Mouse (Mus musculus) adrenal gland, adult 2 months (tissue): ENCODE data around the gene Sult3a2. TPM values are rescaled to one million over a fixed set of nuclear protein-coding genes. Genes with fewer than 3 reads are reported as not detected.
"Not testable (repeated sequence)": the region's sequence is repeated elsewhere in the genome, so short reads cannot be mapped to it uniquely, and the experiment has no call there.

ENCODE experiments used
- DNase-seq: peaks from one replicate; pipeline ENCODE4 v3.0.0; 2021
- long read RNA-seq: library from polyadenylated mRNA; stranded (forward); transcript quantifications from one replicate; pipeline ENCODE4 v2.0.0, GENCODE M21; 2021
- polyA plus RNA-seq: library from polyadenylated mRNA; depleted of rRNA; stranded (reverse); fragments of >200 nt; gene quantifications from 2 replicates; pipeline ENCODE4 v1.2.3, GENCODE M21; 2012; rRNA removed
- total RNA-seq, 2 experiments: library from RNA; stranded (reverse); gene quantifications; 2 replicates each; pipeline ENCODE4 v1.2.3; 2021

Sult3a2 gene
- total RNA-seq (1 to 10 TPM in 1 of 2 experiments, not detected in 1; 2.5 TPM), polyA plus RNA-seq (not detected in 2 replicates)
- long read RNA-seq = 0 reads

GRCm38 (mm10) chr10:33786604-33787003, at the start of gene Sult3a2:
Sult3a2 (minus strand) TSS chr10:33786704.
- no peak for DNase-seq

- DNase-seq = no peak
Measured at GRCm38 (mm10) chr10:33820892-33821291, 34.4 kb upstream of the Sult3a2 start.

- no peak for DNase-seq
Measured at GRCm38 (mm10) chr10:33816923-33817322, 30.4 kb upstream of the Sult3a2 start.

- no peak for DNase-seq
Measured at GRCm38 (mm10) chr10:33814266-33814665, 27.8 kb upstream of the Sult3a2 start.

- DNase-seq = no peak
Measured at GRCm38 (mm10) chr10:33811807-33812206, 25.3 kb upstream of the Sult3a2 start.

- not testable (repeated sequence) for DNase-seq
Measured at GRCm38 (mm10) chr10:33797221-33797949, 10.9 kb upstream of the Sult3a2 start.

- DNase-seq = not testable (repeated sequence)
Measured at GRCm38 (mm10) chr10:33796269-33796915, 9.9 kb upstream of the Sult3a2 start.

- not testable (repeated sequence) for DNase-seq
Measured at GRCm38 (mm10) chr10:33792166-33792565, 5.7 kb upstream of the Sult3a2 start.

- no peak for DNase-seq
Measured at GRCm38 (mm10) chr10:33787541-33787940, 1.0 kb upstream of the Sult3a2 start.

GRCm38 (mm10) chr10:33735251-33735650, 51.3 kb downstream of the Sult3a2 start:
- not testable (repeated sequence) for DNase-seq

- no peak for DNase-seq
Measured at GRCm38 (mm10) chr10:33733241-33733640, 53.3 kb downstream of the Sult3a2 start.

GRCm38 (mm10) chr10:33732409-33733185, 53.9 kb downstream of the Sult3a2 start:
- no peak for DNase-seq

- no peak for DNase-seq
Measured at GRCm38 (mm10) chr10:33723764-33724163, 62.7 kb downstream of the Sult3a2 start.

- no peak for DNase-seq
Measured at GRCm38 (mm10) chr10:33721827-33722438, 64.6 kb downstream of the Sult3a2 start.

Other genes with a start within 250 kb of the Sult3a2 start
- under 1 TPM in 1 of 2 experiments, not detected in 1; 0.14 TPM for gene Clvs2, start 161.9 kb downstream of the Sult3a2 start, total RNA-seq
- gene Clvs2, start 161.9 kb downstream of the Sult3a2 start, polyA plus RNA-seq = 0.06 TPM in 1 of 2 replicates, not detected in the other
- gene Sult3a1, start 71.0 kb upstream of the Sult3a2 start, total RNA-seq = 1 to 10 TPM in 1 of 2 experiments, not detected in 1; 6.3 TPM
- not detected in 2 replicates for gene Sult3a1, start 71.0 kb upstream of the Sult3a2 start, polyA plus RNA-seq
- gene Rsph4a, start 118.4 kb upstream of the Sult3a2 start, total RNA-seq = under 1 TPM; 0.83 to 0.92 TPM
- 0.04 and 0.08 TPM in 2 replicates for gene Rsph4a, start 118.4 kb upstream of the Sult3a2 start, polyA plus RNA-seq
- 10 to 100 TPM; 16.4 to 18.3 TPM for gene Zup1, start 164.6 kb upstream of the Sult3a2 start, total RNA-seq
- 1.6 and 2.2 TPM in 2 replicates for gene Zup1, start 164.6 kb upstream of the Sult3a2 start, polyA plus RNA-seq
- gene Rwdd1, start 232.9 kb upstream of the Sult3a2 start, total RNA-seq = 100 to 1,000 TPM in 1 of 2 experiments, 10 to 100 TPM in 1; 82.1 to 114 TPM
- gene Rwdd1, start 232.9 kb upstream of the Sult3a2 start, polyA plus RNA-seq = 87.5 and 95.8 TPM in 2 replicates